Comparison of ENCODE assay signal across 8 mouse cellular contexts in the genomic region with DNA sequence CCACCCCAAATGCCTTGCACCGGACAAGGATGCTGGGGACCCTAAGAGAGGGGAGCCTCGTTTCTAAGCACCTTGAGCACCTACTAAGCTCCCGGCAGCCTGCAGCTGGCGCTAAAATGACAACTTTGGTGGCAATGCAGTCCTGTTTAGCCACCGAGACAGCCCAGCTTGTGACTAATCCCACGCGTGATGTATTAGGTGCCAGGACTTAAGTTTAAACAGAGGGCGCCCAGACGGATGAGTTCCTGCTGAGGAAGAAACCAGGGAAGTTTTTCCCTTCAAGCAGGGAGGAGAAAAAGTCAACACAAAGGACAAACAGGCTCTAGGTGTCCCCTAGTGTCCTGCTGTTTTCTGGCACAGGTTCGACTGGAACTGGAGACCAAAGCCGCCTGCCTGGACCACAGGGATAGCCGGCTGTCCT. TPM values are rescaled to one million over a fixed set of nuclear protein-coding genes. Genes with fewer than 3 reads are reported as not detected.
DNase-seq lines count a peak whose midpoint lies in the region; ATAC-seq and TF ChIP-seq lines count a peak whose summit lies in the region.

No protein-coding gene starts in this region.

- H3K4me3 ChIP-seq in heart, embryonic 15.5 days, result peak overlapping the region; percentile 60
- peak overlapping the region; percentile 80 for H3K4me3 ChIP-seq in E14TG2a.4 (replicated peaks; ENCODE audit: low read length)
- peak overlapping the region; percentile 54 for H3K4me3 ChIP-seq in hindbrain, postnatal 0 days (ENCODE audit: low read length)
- H3K4me3 ChIP-seq in midbrain, embryonic 11.5 days (ENCODE audit: low read depth, low read length), result peak overlapping the region; percentile 43

- 11% methylated on average over 12 of the region's 12 CpGs for WGBS in heart, embryonic 15.5 days
- WGBS in hindbrain, postnatal 0 days, result 3% methylated on average over 12 of the region's 12 CpGs
- 3% methylated on average over 12 of the region's 12 CpGs for WGBS in midbrain, embryonic 11.5 days

- H3K4me1 ChIP-seq in heart, embryonic 15.5 days (replicated peaks), result peaks cover 28% of the 10 kb centered on the region
- H3K4me1 ChIP-seq in E14TG2a.4 (replicated peaks; ENCODE audit: low read depth, low read length), result peaks cover 50% of the 10 kb centered on the region
- H3K4me1 ChIP-seq in hindbrain, postnatal 0 days (ENCODE audit: insufficient read depth, low read length), result peaks cover 5% of the 10 kb centered on the region; the same call in 1 of the 2 replicates
- H3K4me1 ChIP-seq in midbrain, embryonic 11.5 days (ENCODE audit: control insufficient read depth, insufficient read depth, low read length), result peaks cover 29% of the 10 kb centered on the region

- H3K9me3 ChIP-seq in heart, embryonic 15.5 days (replicated peaks), result no peaks in the 10 kb centered on the region
- no peaks in the 10 kb centered on the region for H3K9me3 ChIP-seq in E14TG2a.4 (ENCODE audit: low read length)
- no peaks in the 10 kb centered on the region for H3K9me3 ChIP-seq in hindbrain, postnatal 0 days (ENCODE audit: low read length)
- no peaks in the 10 kb centered on the region for H3K9me3 ChIP-seq in midbrain, embryonic 11.5 days (ENCODE audit: control insufficient read depth, low read length)

- peak overlapping the region; percentile 96 for H3K4me2 ChIP-seq in heart, embryonic 15.5 days
- peak overlapping the region; percentile 91 for H3K4me2 ChIP-seq in hindbrain, postnatal 0 days (ENCODE audit: low read depth, low read length)
- H3K4me2 ChIP-seq in midbrain, embryonic 11.5 days, result peak overlapping the region; percentile 87

- ATAC-seq in heart, embryonic 15.5 days (replicated peaks; ENCODE audit: insufficient number of reproducible peaks, insufficient read depth, low FRiP score, low read depth), result 0 out of 2 replicates have a peak, but pooled peaks have one; percentile 0
- ATAC-seq in hindbrain, postnatal 0 days, result peak; percentile 30; the same call in 1 of the 2 replicates
- no peak for ATAC-seq in midbrain, embryonic 11.5 days (ENCODE audit: low FRiP score)
- no peak for ATAC-seq in megakaryocyte-erythroid progenitor cell, adult 5-6 weeks (replicated peaks; ENCODE audit: low FRiP score, low TSS enrichment, poor library complexity, severe bottlenecking)

- H3K36me3 ChIP-seq in heart, embryonic 15.5 days, result no peaks in the 10 kb centered on the region
- H3K36me3 ChIP-seq in E14TG2a.4 (ENCODE audit: insufficient read depth, low read length), result peaks cover 11% of the 10 kb centered on the region
- no peaks in the 10 kb centered on the region for H3K36me3 ChIP-seq in hindbrain, postnatal 0 days (ENCODE audit: insufficient read depth, low read length)
- H3K36me3 ChIP-seq in midbrain, embryonic 11.5 days (ENCODE audit: control insufficient read depth, insufficient read depth, low read length), result no peaks in the 10 kb centered on the region

- TF ChIP-seq CTCF in E14TG2a.4 (conservative IDR thresholded peaks at IDR 0.05; ENCODE audit: low read length), result no peak
- no peak for TF ChIP-seq CTCF in hindbrain, postnatal 0 days (IDR thresholded peaks at IDR 0.05; ENCODE audit: low read depth)

- DNase-seq in heart, postnatal 10 days, result no peak
- DNase-seq in cerebellum, postnatal 36 days, result peak; percentile 31 to 54
- DNase-seq in hindbrain, postnatal 0 days (ENCODE audit: low spot score), result peak; percentile 49
- peak; percentile 89 for DNase-seq in midbrain, embryonic 11.5 days (ENCODE audit: low spot score, missing footprints)
- DNase-seq in right cerebral cortex, adult 18-20 months, result no peak

- H3K9ac ChIP-seq in heart, embryonic 15.5 days, result peak overlapping the region; percentile 83
- H3K9ac ChIP-seq in hindbrain, postnatal 0 days (replicated peaks; ENCODE audit: low read length), result peak overlapping the region; percentile 68
- H3K9ac ChIP-seq in midbrain, embryonic 11.5 days (ENCODE audit: low read length), result peak overlapping the region; percentile 68

- peak overlapping the region; percentile 97 for H3K27ac ChIP-seq in heart, embryonic 15.5 days
- H3K27ac ChIP-seq in hindbrain, postnatal 0 days, result peak overlapping the region; percentile 52; the same call in 1 of the 2 replicates
- peak overlapping the region; percentile 71 for H3K27ac ChIP-seq in midbrain, embryonic 11.5 days (ENCODE audit: low read depth, low read length)

- peaks cover 11% of the 10 kb centered on the region; the same call in 1 of the 2 replicates for H3K27me3 ChIP-seq in heart, embryonic 15.5 days
- peaks cover 14% of the 10 kb centered on the region; the same call in 1 of the 2 replicates for H3K27me3 ChIP-seq in E14TG2a.4 (ENCODE audit: insufficient read depth, low read length)
- peaks cover 10% of the 10 kb centered on the region; the same call in 1 of the 2 replicates for H3K27me3 ChIP-seq in hindbrain, postnatal 0 days (ENCODE audit: insufficient read depth, low read length)
- H3K27me3 ChIP-seq in midbrain, embryonic 11.5 days (ENCODE audit: control insufficient read depth, insufficient read depth, low read length), result peaks cover 37% of the 10 kb centered on the region

- intact Hi-C loops in heart, postnatal 10 days (cut with DNase I), result loop anchor here (1.0 to 5.0 kb wide), 2 partner anchors 118 to 443 kb away; no protein-coding TSS in a partner anchor

RNA-seq across cellular contexts. Expression of a gene that starts 6.6 kb away (rescaled TPM):
- polyA plus RNA-seq in heart, embryonic 15.5 days (2015; fragmentation: Nextera tagmentation; extraction: Ambion mirVana), result 23.2 and 29.0 TPM in 2 replicates
- 10 to 100 TPM; 49.0 to 58.4 TPM for total RNA-seq in heart, postnatal 10 days (2021)
- 9.2 and 19.8 TPM in 2 replicates for total RNA-seq in hindbrain, postnatal 0 days (2014; rRNA removed)
- 10.6 and 12.5 TPM in 2 replicates for polyA plus RNA-seq in hindbrain, postnatal 0 days (2015; fragmentation: Nextera tagmentation; extraction: Ambion mirVana)
- 30.4 and 33.6 TPM in 2 replicates for polyA plus RNA-seq in midbrain, embryonic 11.5 days (2014; fragmentation: Nextera tagmentation; extraction: Ambion mirVana)
- total RNA-seq in megakaryocyte-erythroid progenitor cell, adult 5-6 weeks (2014; fragmentation: Nextera tagmentation), result 1.5 and 6.9 TPM in 2 replicates
- 2.9 and 5.1 TPM in 2 replicates for total RNA-seq in megakaryocyte-erythroid progenitor cell, adult 5-6 weeks (2017)

Comparison
In these comparisons a context has a peak if more than half of its experiments do, and no peak if none do; other contexts are left out.
1. ATAC-seq: peak in heart, embryonic 15.5 days (single experiment) and hindbrain, postnatal 0 days (single experiment); none in midbrain, embryonic 11.5 days (single experiment) and megakaryocyte-erythroid progenitor cell, adult 5-6 weeks (single experiment).
2. DNase-seq: peak in cerebellum, postnatal 36 days (2 of 2), hindbrain, postnatal 0 days (single experiment) and midbrain, embryonic 11.5 days (single experiment); none in heart, postnatal 10 days (0 of 2) and right cerebral cortex, adult 18-20 months (single experiment).
3. Peak in every context shown above with its lines, with median percentiles within 50 percentile points of each other: H3K27ac ChIP-seq, H3K4me2 ChIP-seq, H3K4me3 ChIP-seq and H3K9ac ChIP-seq.